Mouse (Mus musculus) liver, embryonic 14.5 days (tissue): ENCODE results near the gene Olfr1314. TPM values are rescaled to one million over a fixed set of nuclear protein-coding genes. Genes with fewer than 3 reads are reported as not detected.

Source experiments
- ATAC-seq: fragments of 200-750 bp; cut with Nextera tagmentation; 2 replicates; pipeline ENCODE4 v1.8.0; 2017; ENCODE audit warnings: moderate number of reproducible peaks, mild to moderate bottlenecking, moderate library complexity; ENCODE audit not compliant: insufficient read depth
- DNase-seq, 3 experiments: peaks; one replicate each; pipeline ENCODE4 v3.0.0-alpha.2; 2012 to 2013; ENCODE audit warnings: low read depth in 3 of 3, low spot score in 3 of 3
- H3K27ac ChIP-seq: fragments of 300-500 bp; sonication (generic); 2 replicates; pipeline ENCODE4 v1.5.1; 2014; ENCODE audit warnings: moderate library complexity, mild to moderate bottlenecking, control low read depth, inconsistent platforms
- H3K27me3 ChIP-seq: fragments of 300-500 bp; sonication (generic); 2 replicates; pipeline ENCODE4 v1.6.1; 2014; ENCODE audit warnings: mild to moderate bottlenecking, low read length, moderate library complexity; ENCODE audit not compliant: control insufficient read depth, insufficient read depth
- H3K36me3 ChIP-seq: fragments of 300-500 bp; sonication (generic); replicated peaks from 2 replicates; pipeline ENCODE4 v1.6.1; 2014; ENCODE audit warnings: low read depth; ENCODE audit not compliant: control insufficient read depth, insufficient read depth
- H3K4me1 ChIP-seq, 2 experiments: fragments of 200-500 bp in 1 of 2; fragments of 300-500 bp in 1 of 2; sonication (generic) in 1 of 2; replicated peaks; 2 replicates each; pipeline ENCODE4 v1.6.1; 2012 to 2014; ENCODE audit warnings: antibody characterized with exemption in 1 of 2, inconsistent platforms in 1 of 2, low read length in 1 of 2; ENCODE audit not compliant: control insufficient read depth in 2 of 2, insufficient read depth in 2 of 2
- H3K4me2 ChIP-seq: fragments of 300-500 bp; sonication (generic); 2 replicates; pipeline ENCODE4 v1.6.1; 2014; ENCODE audit warnings: low read depth, mild to moderate bottlenecking, control low read depth, moderate library complexity
- H3K4me3 ChIP-seq, 2 experiments: fragments of 200-500 bp in 1 of 2; fragments of 300-500 bp in 1 of 2; sonication (generic) in 1 of 2; 2 replicates each; pipeline ENCODE4 v1.5.1; 2012 to 2014; ENCODE audit warnings: low read depth in 2 of 2, low read length in 2 of 2, mild to moderate bottlenecking in 2 of 2, control low read depth in 1 of 2, inconsistent platforms in 1 of 2, moderate library complexity in 1 of 2; ENCODE audit not compliant: insufficient read depth in 1 of 2
- H3K9ac ChIP-seq: fragments of 300-500 bp; sonication (generic); replicated peaks from 2 replicates; pipeline ENCODE4 v1.6.1; 2014; ENCODE audit warnings: mild to moderate bottlenecking, control low read depth, moderate library complexity
- H3K9me3 ChIP-seq: fragments of 300-500 bp; sonication (generic); 2 replicates; pipeline ENCODE4 v1.6.1; 2016; ENCODE audit warnings: low read length, mixed read lengths; ENCODE audit not compliant: control insufficient read depth
- CTCF ChIP-seq: IDR thresholded peaks from 2 replicates; pipeline ENCODE4 v1.5.1; 2016; ENCODE audit warnings: antibody characterized with exemption, low read depth, control low read depth
- EP300 ChIP-seq: IDR thresholded peaks from 2 replicates; pipeline ENCODE4 v1.6.1; 2016; ENCODE audit warnings: antibody characterized with exemption, low read depth
- WGBS: fragments of 180-500 bp; shearing (Covaris S2); extraction: QIAGEN DNeasy Blood & Tissue Kit; methylation state at CpG from one replicate; pipeline ENCODE4 v1.1.7; 2014; ENCODE audit not compliant: insufficient replicate concordance; 5-methylcytosine and 5-hydroxymethylcytosine counted together
- polyA plus RNA-seq, 2 experiments: library from polyadenylated mRNA; depleted of rRNA in 1 of 2; stranded (reverse) in 1 of 2; unstranded in 1 of 2; fragments of >200 nt; fragmentation: Nextera tagmentation in 1 of 2; extraction: Ambion mirVana in 1 of 2; gene quantifications; 2 replicates each; pipeline versions ENCODE4 v1.2.1 to v1.2.3; 2012 to 2014

Gene Olfr1314
- polyA plus RNA-seq, 2 experiments, result not detected

- TF ChIP-seq CTCF (no peak), EP300 (no peak)
- DNase-seq (no peak), ATAC-seq (no peak)
- no peaks in the 10 kb centered on the region for H3K36me3 ChIP-seq
- no peak within 1 kb of the TSS for H3K4me3 ChIP-seq
- WGBS, result 8% methylated on average over 1 of the region's 1 CpGs
- no peaks in the 10 kb centered on the region for H3K4me1 ChIP-seq
- no peaks in the 10 kb centered on the region for H3K27me3 ChIP-seq
- H3K9ac ChIP-seq, result no peak within 1 kb of the TSS
- H3K4me2 ChIP-seq, result no peak within 1 kb of the TSS
- H3K9me3 ChIP-seq, result no peaks in the 10 kb centered on the region
- H3K27ac ChIP-seq, result no peak within 1 kb of the TSS
These were observed 46.4 kb downstream of the Olfr1314 start, which contains the start of gene Olfr1312 for GRCm38 (mm10) chr2:112050138-112050537. Olfr1312 (minus strand) TSS chr2:112050238.

Other genes with a start within 250 kb of the Olfr1314 start
- gene Olfr1305, start 219.6 kb downstream of the Olfr1314 start, polyA plus RNA-seq (2012; rRNA removed), result not detected in 2 replicates
- gene Olfr1305, start 219.6 kb downstream of the Olfr1314 start, polyA plus RNA-seq (2014; fragmentation: Nextera tagmentation; extraction: Ambion mirVana), result not detected in 2 replicates
- not detected in 2 replicates for gene Olfr1306, start 180.5 kb downstream of the Olfr1314 start, polyA plus RNA-seq (2012; rRNA removed)
- gene Olfr1306, start 180.5 kb downstream of the Olfr1314 start, polyA plus RNA-seq (2014; fragmentation: Nextera tagmentation; extraction: Ambion mirVana), result not detected in 2 replicates
- not detected in 2 replicates for gene Olfr1307, start 147.3 kb downstream of the Olfr1314 start, polyA plus RNA-seq (2012; rRNA removed)
- gene Olfr1307, start 147.3 kb downstream of the Olfr1314 start, polyA plus RNA-seq (2014; fragmentation: Nextera tagmentation; extraction: Ambion mirVana), result not detected in 2 replicates
- gene Olfr1308, start 131.8 kb downstream of the Olfr1314 start, polyA plus RNA-seq (2012; rRNA removed), result not detected in 2 replicates
- not detected in 2 replicates for gene Olfr1308, start 131.8 kb downstream of the Olfr1314 start, polyA plus RNA-seq (2014; fragmentation: Nextera tagmentation; extraction: Ambion mirVana)
- not detected in 2 replicates for gene Olfr1309, start 106.5 kb downstream of the Olfr1314 start, polyA plus RNA-seq (2012; rRNA removed)
- not detected in 2 replicates for gene Olfr1309, start 106.5 kb downstream of the Olfr1314 start, polyA plus RNA-seq (2014; fragmentation: Nextera tagmentation; extraction: Ambion mirVana)
- not detected in 2 replicates for gene Olfr1310, start 84.1 kb downstream of the Olfr1314 start, polyA plus RNA-seq (2012; rRNA removed)
- not detected in 2 replicates for gene Olfr1310, start 84.1 kb downstream of the Olfr1314 start, polyA plus RNA-seq (2014; fragmentation: Nextera tagmentation; extraction: Ambion mirVana)
- gene Olfr1311, start 72.4 kb downstream of the Olfr1314 start, polyA plus RNA-seq (2012; rRNA removed), result not detected in 2 replicates
- not detected in 2 replicates for gene Olfr1311, start 72.4 kb downstream of the Olfr1314 start, polyA plus RNA-seq (2014; fragmentation: Nextera tagmentation; extraction: Ambion mirVana)
- not detected in 2 replicates for gene Olfr1312, start 46.5 kb downstream of the Olfr1314 start, polyA plus RNA-seq (2012; rRNA removed)
- not detected in 2 replicates for gene Olfr1312, start 46.5 kb downstream of the Olfr1314 start, polyA plus RNA-seq (2014; fragmentation: Nextera tagmentation; extraction: Ambion mirVana)
- gene Olfr1313, start 18.9 kb downstream of the Olfr1314 start, polyA plus RNA-seq (2012; rRNA removed), result not detected in 2 replicates
- gene Olfr1313, start 18.9 kb downstream of the Olfr1314 start, polyA plus RNA-seq (2014; fragmentation: Nextera tagmentation; extraction: Ambion mirVana), result not detected in 2 replicates
- gene Olfr1315-ps1, start 18.7 kb upstream of the Olfr1314 start, polyA plus RNA-seq (2012; rRNA removed), result not detected in 2 replicates
- gene Olfr1315-ps1, start 18.7 kb upstream of the Olfr1314 start, polyA plus RNA-seq (2014; fragmentation: Nextera tagmentation; extraction: Ambion mirVana), result not detected in 2 replicates
- gene Olfr1316, start 38.2 kb upstream of the Olfr1314 start, polyA plus RNA-seq (2012; rRNA removed), result not detected in 2 replicates
- not detected in 2 replicates for gene Olfr1316, start 38.2 kb upstream of the Olfr1314 start, polyA plus RNA-seq (2014; fragmentation: Nextera tagmentation; extraction: Ambion mirVana)
- gene Olfr1317, start 43.5 kb upstream of the Olfr1314 start, polyA plus RNA-seq (2012; rRNA removed), result not detected in 2 replicates
- not detected in 2 replicates for gene Olfr1317, start 43.5 kb upstream of the Olfr1314 start, polyA plus RNA-seq (2014; fragmentation: Nextera tagmentation; extraction: Ambion mirVana)
- gene Olfr1318, start 57.4 kb upstream of the Olfr1314 start, polyA plus RNA-seq (2012; rRNA removed), result not detected in 2 replicates
- gene Olfr1318, start 57.4 kb upstream of the Olfr1314 start, polyA plus RNA-seq (2014; fragmentation: Nextera tagmentation; extraction: Ambion mirVana), result not detected in 2 replicates
- gene Lpcat4, start 142.7 kb upstream of the Olfr1314 start, polyA plus RNA-seq (2012; rRNA removed), result 2.4 and 2.9 TPM in 2 replicates
- 1.9 and 2.1 TPM in 2 replicates for gene Lpcat4, start 142.7 kb upstream of the Olfr1314 start, polyA plus RNA-seq (2014; fragmentation: Nextera tagmentation; extraction: Ambion mirVana)
- not detected in 2 replicates for gene Nutm1, start 162.5 kb upstream of the Olfr1314 start, polyA plus RNA-seq (2012; rRNA removed)
- not detected in 2 replicates for gene Nutm1, start 162.5 kb upstream of the Olfr1314 start, polyA plus RNA-seq (2014; fragmentation: Nextera tagmentation; extraction: Ambion mirVana)
- gene Nop10, start 165.1 kb upstream of the Olfr1314 start, polyA plus RNA-seq (2012; rRNA removed), result 82.3 and 93.1 TPM in 2 replicates
- gene Nop10, start 165.1 kb upstream of the Olfr1314 start, polyA plus RNA-seq (2014; fragmentation: Nextera tagmentation; extraction: Ambion mirVana), result 164 and 166 TPM in 2 replicates
- 6.9 and 8.7 TPM in 2 replicates for gene Slc12a6, start 169.0 kb upstream of the Olfr1314 start, polyA plus RNA-seq (2012; rRNA removed)
- 3.4 and 4.9 TPM in 2 replicates for gene Slc12a6, start 169.0 kb upstream of the Olfr1314 start, polyA plus RNA-seq (2014; fragmentation: Nextera tagmentation; extraction: Ambion mirVana)
- gene Gm21985, start 169.5 kb upstream of the Olfr1314 start, polyA plus RNA-seq (2012; rRNA removed), result not detected in 2 replicates
- not detected in 2 replicates for gene Gm21985, start 169.5 kb upstream of the Olfr1314 start, polyA plus RNA-seq (2014; fragmentation: Nextera tagmentation; extraction: Ambion mirVana)